Mouse (Mus musculus): ENCODE results near the gene Dad1.

GRCm38 (mm10) chr14:54205904-54206303 lies 48.0 kb downstream of the Dad1 start:
- no peak for TF ChIP-seq CTCF (IDR thresholded peaks at IDR 0.05; ENCODE audit: insufficient read depth, low read length)
- TF ChIP-seq POLR2A (IDR thresholded peaks at IDR 0.05; ENCODE audit: borderline replicate concordance, extremely low read depth, low read depth, low read length), result no peak

Measured in lung, adult 2 months (tissue).